ENCODE assay signal across 8 mouse cellular contexts in the genomic region with DNA sequence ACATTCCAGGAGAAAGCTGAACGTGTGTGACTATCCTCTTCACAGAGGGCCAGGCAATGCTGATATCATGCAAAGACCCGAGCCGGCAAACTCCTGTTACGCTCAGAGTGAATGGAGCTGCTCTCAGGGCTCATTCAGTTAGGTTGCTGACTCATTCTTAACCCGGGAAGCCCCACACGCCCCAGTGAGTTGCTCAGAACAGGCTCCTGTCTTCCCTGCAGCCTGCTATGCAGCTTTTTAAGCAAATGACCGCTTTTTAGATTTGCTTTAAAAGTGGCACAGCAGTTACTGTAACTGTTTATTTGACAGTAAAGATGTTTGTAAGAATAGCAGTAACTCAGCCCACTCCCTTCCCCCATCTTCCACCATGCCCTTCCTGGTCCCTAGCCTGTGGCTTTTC.
DNase-seq lines count a peak whose midpoint lies in the region; ATAC-seq and TF ChIP-seq lines count a peak whose summit lies in the region.

No protein-coding gene starts in this region.

- in situ Hi-C loops in ES-E14 (cut with MboI; ENCODE audit: low sequenced_read_pairs in 2 of 2, unreplicated experiment in 2 of 2) = no loop called here

- H3K27me3 ChIP-seq in kidney, embryonic 16.5 days (ENCODE audit: insufficient read depth, low read length) = no peaks in the 10 kb centered on the region
- H3K27me3 ChIP-seq in limb, embryonic 15.5 days = no peaks in the 10 kb centered on the region

- peak overlapping the region; percentile 27 for H3K4me2 ChIP-seq in kidney, embryonic 16.5 days (replicated peaks; ENCODE audit: low read depth, low read length)
- H3K4me2 ChIP-seq in limb, embryonic 15.5 days = peak overlapping the region; percentile 28

- peaks cover 27% of the 10 kb centered on the region for H3K4me1 ChIP-seq in kidney, embryonic 16.5 days (ENCODE audit: insufficient read depth, low read length)
- peaks cover 5 to 12% of the 10 kb centered on the region in 2 experiments; a peak in 2 of 4 replicates for H3K4me1 ChIP-seq in ES-E14 (ENCODE audit: control insufficient read depth in 2 of 2, insufficient read depth in 2 of 2, low read length in 2 of 2, poor library complexity in 1 of 2)
- peaks cover 27% of the 10 kb centered on the region for H3K4me1 ChIP-seq in limb, embryonic 15.5 days

- peak overlapping the region; percentile 62; the same call in 1 of the 2 replicates for H3K9ac ChIP-seq in kidney, embryonic 16.5 days (replicated peaks; ENCODE audit: low read length)
- H3K9ac ChIP-seq in ES-E14 (ENCODE audit: insufficient read depth, low read depth, low read length, poor library complexity, severe bottlenecking) = no peak overlapping the region
- H3K9ac ChIP-seq in limb, embryonic 15.5 days = no peak overlapping the region

- no peaks in the 10 kb centered on the region for H3K9me3 ChIP-seq in kidney, embryonic 16.5 days (ENCODE audit: low read length)
- no peaks in the 10 kb centered on the region for H3K9me3 ChIP-seq in ES-E14 (ENCODE audit: control insufficient read depth, insufficient read depth, low read depth, low read length)
- H3K9me3 ChIP-seq in limb, embryonic 15.5 days = no peaks in the 10 kb centered on the region

- peak overlapping the region; percentile 9; the same call in 1 of the 2 replicates for H3K27ac ChIP-seq in kidney, embryonic 16.5 days (ENCODE audit: low read length)
- H3K27ac ChIP-seq in ES-E14 (ENCODE audit: insufficient read depth, low read depth, low read length, poor library complexity, severe bottlenecking) = no peak overlapping the region
- peak overlapping the region; percentile 68 for H3K27ac ChIP-seq in limb, embryonic 15.5 days

- peak overlapping the region; percentile 26; the same call in 1 of the 2 replicates for H3K4me3 ChIP-seq in kidney, embryonic 16.5 days (ENCODE audit: low read length)
- peak overlapping the region in 1 of 2 experiments; percentile 31; a peak in 2 of 4 replicates for H3K4me3 ChIP-seq in ES-E14 (ENCODE audit: insufficient read depth in 1 of 2, low read depth in 1 of 2, low read length in 2 of 2, poor library complexity in 1 of 2, severe bottlenecking in 1 of 2)
- H3K4me3 ChIP-seq in limb, embryonic 15.5 days = peak overlapping the region; percentile 21

- H3K36me3 ChIP-seq in kidney, embryonic 16.5 days (ENCODE audit: insufficient read depth, low read length) = no peaks in the 10 kb centered on the region
- no peaks in the 10 kb centered on the region for H3K36me3 ChIP-seq in ES-E14 (ENCODE audit: control insufficient read depth, insufficient read depth, low read length, poor library complexity, severe bottlenecking)
- H3K36me3 ChIP-seq in limb, embryonic 15.5 days = no peaks in the 10 kb centered on the region

- WGBS in kidney, embryonic 16.5 days = 8% methylated on average over 7 of the region's 7 CpGs
- 13% methylated on average over 7 of the region's 7 CpGs for WGBS in limb, embryonic 15.5 days

- 0 out of 2 replicates have a peak, but pooled peaks have one; percentile 39 for ATAC-seq in kidney, embryonic 16.5 days (ENCODE audit: low FRiP score, low TSS enrichment)
- ATAC-seq in limb, embryonic 15.5 days (ENCODE audit: insufficient number of reproducible peaks, low FRiP score, low TSS enrichment, low read depth) = no peak

- DNase-seq in kidney, adult 18-20 months = no peak
- no peak for DNase-seq in ES-E14 (ENCODE audit: low read depth, low spot score)
- peak; percentile 35 for DNase-seq in embryo, embryonic 9.5 days (ENCODE audit: extremely low spot score)
- peak; percentile 55 for DNase-seq in thymus, postnatal 14 days
- no peak for DNase-seq in left cerebral cortex, adult 8-10 months (ENCODE audit: low spot score in 2 of 2)
- no peak for DNase-seq in frontal cortex, postnatal 10 days (ENCODE audit: low spot score in 2 of 2)

TF ChIP-seq in ES-E14, 5 proteins besides CTCF, POLR2A, EP300 and RAD21:
- no peak for TF ChIP-seq ZNF384 (IDR thresholded peaks at IDR 0.05; ENCODE audit: low read depth, low read length)
- TF ChIP-seq MAFK (IDR thresholded peaks at IDR 0.05; ENCODE audit: insufficient read depth, low read depth, low read length) = peak; percentile 78; the same call in 1 of the 2 replicates

Comparison
In these comparisons a context has a peak if more than half of its experiments do, and no peak if none do; other contexts are left out.
1. DNase-seq: peak in embryo, embryonic 9.5 days (single experiment) and thymus, postnatal 14 days (single experiment); none in kidney, adult 18-20 months (single experiment), ES-E14 (single experiment), left cerebral cortex, adult 8-10 months (0 of 2) and frontal cortex, postnatal 10 days (0 of 2).